ENCODE assay signal across 9 mouse cellular contexts in the genomic region with DNA sequence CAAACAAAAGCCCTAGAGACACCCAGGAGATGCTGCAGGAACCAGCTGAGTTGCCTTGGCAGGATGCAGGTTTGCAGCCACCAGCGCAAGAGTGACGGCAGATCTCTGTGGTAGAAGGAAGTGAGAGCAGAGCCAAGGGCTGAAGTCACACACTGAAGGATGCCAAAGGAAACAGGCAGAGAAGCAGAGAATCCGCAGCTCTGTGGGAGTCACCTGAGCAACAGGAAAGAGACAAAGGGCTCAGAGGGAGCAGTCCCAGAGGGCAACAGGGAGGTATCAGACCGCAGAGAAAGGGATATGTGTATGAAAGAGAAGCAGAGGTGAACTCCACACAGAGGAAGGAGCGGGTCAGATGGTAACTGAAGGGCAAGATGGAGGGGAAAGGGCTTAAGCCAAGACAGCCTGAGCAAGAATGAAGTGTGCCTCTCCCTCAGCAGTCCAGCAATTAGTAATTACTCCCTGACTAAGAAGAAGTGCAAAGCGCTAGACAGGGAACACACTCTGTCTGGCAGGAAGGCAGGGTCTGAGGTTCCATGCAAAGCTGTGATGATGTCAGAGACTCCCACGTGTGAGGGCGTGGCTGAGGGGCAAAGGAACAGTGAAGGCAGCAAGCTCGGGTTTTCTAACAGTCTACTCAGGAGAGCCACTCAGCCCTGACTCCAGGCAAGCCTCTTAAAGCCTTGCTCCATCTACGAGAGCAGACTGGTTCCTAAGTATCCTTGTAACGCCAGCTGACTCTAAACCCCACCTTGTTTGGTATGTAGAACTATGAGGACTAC.
DNase-seq lines count a peak whose midpoint lies in the region; ATAC-seq and TF ChIP-seq lines count a peak whose summit lies in the region.
"Had no signal": no experiment of that assay in that cellular context is flagged by ENCODE, and none has a peak within 500 bp of the region (broad histone marks: within the 10 kb centered on the region; RNA-seq: fewer than 3 reads in every experiment).

No protein-coding gene starts in this region.

- peak; percentile 49 for DNase-seq in layer of hippocampus, adult 11-12 months (ENCODE audit: low spot score)
- no peak for DNase-seq in layer of hippocampus, postnatal 25 days (ENCODE audit: extremely low spot score in 1 of 2, low spot score in 1 of 2)
- peak; percentile 19 for DNase-seq in c-Kit-positive CD71-positive TER-119-negative erythroid progenitor cells, embryonic 14.5 days (ENCODE audit: low read depth)
- DNase-seq in hindbrain, embryonic 14.5 days (ENCODE audit: low spot score), result peak; percentile 45
- peak; percentile 38 for DNase-seq in limb, embryonic 14.5 days (ENCODE audit: low spot score)
- peak; percentile 49 for DNase-seq in naive thymus-derived CD4-positive, alpha-beta T cell, adult 2 months (ENCODE audit: low read depth)
- no peak for DNase-seq in urinary bladder, postnatal 25 days (ENCODE audit: low spot score)

- H3K9me3 ChIP-seq in forebrain, embryonic 15.5 days, result no peaks in the 10 kb centered on the region
- no peaks in the 10 kb centered on the region for H3K9me3 ChIP-seq in hindbrain, embryonic 14.5 days (ENCODE audit: control insufficient read depth, low read length)
- no peaks in the 10 kb centered on the region for H3K9me3 ChIP-seq in limb, embryonic 14.5 days (ENCODE audit: control insufficient read depth, low read length)

- ATAC-seq in forebrain, embryonic 15.5 days (replicated peaks), result peak; percentile 81
- ATAC-seq in hindbrain, embryonic 14.5 days (ENCODE audit: low FRiP score), result 0 out of 2 replicates have a peak, but pooled peaks have one; percentile 33
- ATAC-seq in limb, embryonic 14.5 days (ENCODE audit: low FRiP score, low read depth), result peak; percentile 38; the same call in 1 of the 2 replicates

- no peak overlapping the region for H3K4me3 ChIP-seq in forebrain, embryonic 15.5 days
- H3K4me3 ChIP-seq in hindbrain, embryonic 14.5 days (replicated peaks; ENCODE audit: low read length), result no peak overlapping the region
- H3K4me3 ChIP-seq in limb, embryonic 14.5 days (replicated peaks; ENCODE audit: low read length), result no peak overlapping the region
- H3K4me3 ChIP-seq: neural tube, embryonic 12.5 days had no signal

- H3K9ac ChIP-seq in forebrain, embryonic 15.5 days (replicated peaks), result no peak overlapping the region
- no peak overlapping the region for H3K9ac ChIP-seq in hindbrain, embryonic 14.5 days
- 0 out of 2 replicates have a peak overlapping the region, but pooled peaks have one; percentile 25 for H3K9ac ChIP-seq in limb, embryonic 14.5 days (ENCODE audit: low read depth, low read length, severe bottlenecking)
- H3K9ac ChIP-seq: neural tube, embryonic 12.5 days had no signal

- H3K36me3 ChIP-seq in forebrain, embryonic 15.5 days, result peaks cover 26% of the 10 kb centered on the region
- H3K36me3 ChIP-seq in hindbrain, embryonic 14.5 days (replicated peaks; ENCODE audit: control insufficient read depth, insufficient read depth), result peaks cover 48% of the 10 kb centered on the region
- peaks cover 26% of the 10 kb centered on the region; the same call in 1 of the 2 replicates for H3K36me3 ChIP-seq in limb, embryonic 14.5 days (ENCODE audit: control insufficient read depth, insufficient read depth, low read length)

- 0 out of 2 replicates have a peak overlapping the region, but pooled peaks have one; percentile 4 for H3K4me2 ChIP-seq in forebrain, embryonic 15.5 days (replicated peaks)
- 0 out of 2 replicates have a peak overlapping the region, but pooled peaks have one; percentile 6 for H3K4me2 ChIP-seq in hindbrain, embryonic 14.5 days (replicated peaks)
- H3K4me2 ChIP-seq in limb, embryonic 14.5 days (replicated peaks; ENCODE audit: low read depth, low read length, severe bottlenecking), result no peak overlapping the region; the same call in 1 of the 2 replicates
- H3K4me2 ChIP-seq: neural tube, embryonic 12.5 days had no signal

- peak overlapping the region; percentile 80 for H3K27ac ChIP-seq in forebrain, embryonic 15.5 days (replicated peaks)
- H3K27ac ChIP-seq in hindbrain, embryonic 14.5 days, result peak overlapping the region; percentile 41
- H3K27ac ChIP-seq in limb, embryonic 14.5 days (replicated peaks; ENCODE audit: low read depth, low read length), result peak overlapping the region; percentile 72
- H3K27ac ChIP-seq: neural tube, embryonic 12.5 days had no signal

- WGBS in forebrain, embryonic 15.5 days, result 26% methylated on average over 11 of the region's 11 CpGs
- 31% methylated on average over 11 of the region's 11 CpGs for WGBS in hindbrain, embryonic 14.5 days
- 31% methylated on average over 11 of the region's 11 CpGs for WGBS in limb, embryonic 14.5 days

- no peak for TF ChIP-seq POLR2A in limb, embryonic 14.5 days (IDR thresholded peaks at IDR 0.05; ENCODE audit: borderline replicate concordance, extremely low read depth, insufficient read depth, insufficient read length)

- no peaks in the 10 kb centered on the region for H3K27me3 ChIP-seq in forebrain, embryonic 15.5 days
- H3K27me3 ChIP-seq in hindbrain, embryonic 14.5 days (ENCODE audit: control insufficient read depth, insufficient read depth, low read length), result no peaks in the 10 kb centered on the region
- no peaks in the 10 kb centered on the region for H3K27me3 ChIP-seq in limb, embryonic 14.5 days (ENCODE audit: control insufficient read depth, insufficient read depth, low read length)
- H3K27me3 ChIP-seq: neural tube, embryonic 12.5 days had no signal

- H3K4me1 ChIP-seq in forebrain, embryonic 15.5 days, result peaks cover 25% of the 10 kb centered on the region
- peaks cover 7% of the 10 kb centered on the region for H3K4me1 ChIP-seq in hindbrain, embryonic 14.5 days (replicated peaks; ENCODE audit: control insufficient read depth, insufficient read depth, low read length)
- peaks cover 8% of the 10 kb centered on the region for H3K4me1 ChIP-seq in limb, embryonic 14.5 days (ENCODE audit: control insufficient read depth, insufficient read depth, low read length)
- H3K4me1 ChIP-seq: neural tube, embryonic 12.5 days had no signal

Comparison
In these comparisons a context has a peak if more than half of its experiments do, and no peak if none do; other contexts are left out.
1. DNase-seq: peak in layer of hippocampus, adult 11-12 months (single experiment), c-Kit-positive CD71-positive TER-119-negative erythroid progenitor cells, embryonic 14.5 days (single experiment), hindbrain, embryonic 14.5 days (single experiment), limb, embryonic 14.5 days (single experiment) and naive thymus-derived CD4-positive, alpha-beta T cell, adult 2 months (single experiment); none in layer of hippocampus, postnatal 25 days (0 of 2) and urinary bladder, postnatal 25 days (single experiment).
2. Peak in every context shown above with its lines, with median percentiles within 50 percentile points of each other: ATAC-seq and H3K27ac ChIP-seq.